Mouse (Mus musculus): ENCODE results near the gene Notch1. TPM values are rescaled to one million over a fixed set of nuclear protein-coding genes. Genes with fewer than 3 reads are reported as not detected.

Gene Notch1
- polyA plus RNA-seq, 1 experiment from 2014 or later: 20.8 TPM

DNA sequence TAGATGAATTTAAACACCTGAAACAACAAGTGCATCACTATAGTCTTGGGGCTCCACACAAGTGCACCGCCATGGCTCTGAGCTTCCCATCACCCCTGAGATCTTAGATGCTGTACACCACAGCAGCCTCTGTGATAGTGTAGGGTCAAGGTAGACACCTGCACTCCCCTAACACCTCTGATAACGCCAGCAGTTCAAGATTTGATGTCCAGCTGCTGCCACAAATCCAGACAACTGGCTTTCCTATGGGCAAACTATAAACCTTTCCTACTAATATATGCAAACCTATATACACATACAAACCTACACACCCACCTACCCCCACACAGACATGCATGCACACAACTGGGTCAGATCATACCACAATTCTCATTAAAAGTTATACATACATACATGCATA, 91.9 kb downstream of the Notch1 start:
- Histone ChIP-seq H3K4me1 (ENCODE audit: control insufficient read depth, insufficient read depth, low read length) (no peaks in the 10 kb centered on the region), H3K4me3 (ENCODE audit: low read depth, low read length) (no peak overlapping the region), H3K4me2 (ENCODE audit: low read depth, low read length) (no peak overlapping the region), H3K9ac (replicated peaks; ENCODE audit: low read depth, low read length) (no peak overlapping the region), H3K27me3 (ENCODE audit: control insufficient read depth, insufficient read depth, low read length) (no peaks in the 10 kb centered on the region), H3K36me3 (ENCODE audit: control insufficient read depth, insufficient read depth, low read length) (peaks cover 87% of the 10 kb centered on the region), H3K9me3 (ENCODE audit: control insufficient read depth, low read length) (no peaks in the 10 kb centered on the region), H3K27ac (ENCODE audit: low read depth, low read length) (no peak overlapping the region)
- WGBS: 98% methylated on average over 2 of the region's 2 CpGs
- ATAC-seq (ENCODE audit: low read depth): no peak

DNA sequence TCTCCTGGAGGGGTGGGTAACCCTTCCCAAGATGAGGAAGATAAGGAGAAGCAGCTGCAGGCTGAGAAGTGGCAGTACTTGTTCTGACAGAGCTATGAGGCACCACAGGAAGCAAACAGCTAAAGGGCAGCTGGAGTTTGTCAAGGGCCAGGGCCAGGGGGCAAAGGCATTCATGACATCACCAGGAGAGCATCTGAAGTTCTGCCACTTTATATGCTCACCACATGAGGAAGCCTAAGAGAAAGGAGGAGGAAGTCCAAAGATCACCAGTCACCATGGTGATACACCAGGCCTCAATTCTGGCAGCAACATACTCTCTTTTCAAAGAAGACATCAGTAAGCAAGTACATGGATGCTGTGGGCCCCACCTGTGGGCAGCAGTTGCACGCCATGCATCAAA, 93.4 kb downstream of the Notch1 start:
- Histone ChIP-seq H3K4me3 (ENCODE audit: low read depth, low read length) (no peak overlapping the region), H3K9ac (replicated peaks; ENCODE audit: low read depth, low read length) (no peak overlapping the region), H3K27me3 (ENCODE audit: control insufficient read depth, insufficient read depth, low read length) (no peaks in the 10 kb centered on the region), H3K4me1 (ENCODE audit: control insufficient read depth, insufficient read depth, low read length) (no peaks in the 10 kb centered on the region), H3K4me2 (ENCODE audit: low read depth, low read length) (no peak overlapping the region), H3K9me3 (ENCODE audit: control insufficient read depth, low read length) (no peaks in the 10 kb centered on the region), H3K27ac (ENCODE audit: low read depth, low read length) (no peak overlapping the region), H3K36me3 (ENCODE audit: control insufficient read depth, insufficient read depth, low read length) (peaks cover 81% of the 10 kb centered on the region)
- no peak for ATAC-seq (ENCODE audit: low read depth)
- 88% methylated on average over 1 of the region's 1 CpGs for WGBS

DNA sequence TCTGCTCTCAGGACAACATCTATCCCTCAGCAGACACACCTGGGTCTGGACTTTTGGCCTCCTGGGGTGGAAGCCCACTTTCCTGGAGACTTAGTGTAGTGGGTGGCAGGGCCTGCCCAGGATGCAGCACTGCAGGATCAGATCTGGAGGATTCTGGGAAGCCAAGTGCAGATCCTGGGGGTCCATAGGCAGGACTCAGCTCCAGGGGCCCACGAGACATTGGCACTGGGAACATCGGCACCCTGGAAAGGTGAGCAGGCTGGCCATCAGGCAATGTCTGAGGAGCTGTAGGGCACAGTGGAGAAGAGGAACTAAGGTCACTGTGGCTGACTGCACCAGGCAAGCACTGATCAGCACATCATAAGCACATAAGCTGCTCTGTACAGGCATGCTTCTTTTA, 94.5 kb downstream of the Notch1 start:
- WGBS: 95% methylated on average over 2 of the region's 2 CpGs

DNA sequence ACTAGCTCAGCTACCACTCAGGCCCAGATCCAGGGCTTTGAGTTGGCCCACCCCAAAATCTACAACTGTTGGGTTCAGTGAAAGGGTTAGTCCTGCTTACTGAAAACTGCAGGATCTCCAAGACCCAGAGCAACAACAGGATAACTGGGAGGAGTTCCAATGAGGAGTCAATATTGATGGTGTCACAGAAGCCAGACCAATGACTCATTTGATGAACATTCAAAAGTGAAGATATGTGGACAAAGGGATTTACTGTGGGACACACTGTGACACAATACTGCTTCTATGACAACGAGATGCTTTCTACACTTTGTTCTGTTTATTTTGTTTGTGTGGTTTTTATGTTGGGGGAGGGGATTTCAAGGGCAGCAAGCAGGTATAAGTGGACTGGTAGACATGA, 98.3 kb downstream of the Notch1 start:
- Histone ChIP-seq H3K27me3 (ENCODE audit: control insufficient read depth, insufficient read depth, low read length) (no peaks in the 10 kb centered on the region), H3K36me3 (ENCODE audit: control insufficient read depth, insufficient read depth, low read length) (peaks cover 78% of the 10 kb centered on the region), H3K4me3 (ENCODE audit: low read depth, low read length) (no peak overlapping the region), H3K9ac (replicated peaks; ENCODE audit: low read depth, low read length) (no peak overlapping the region), H3K4me2 (ENCODE audit: low read depth, low read length) (no peak overlapping the region), H3K4me1 (ENCODE audit: control insufficient read depth, insufficient read depth, low read length) (no peaks in the 10 kb centered on the region), H3K9me3 (ENCODE audit: control insufficient read depth, low read length) (no peaks in the 10 kb centered on the region), H3K27ac (ENCODE audit: low read depth, low read length) (no peak overlapping the region)
- no peak for ATAC-seq (ENCODE audit: low read depth)
- WGBS: 94% methylated on average over 1 of the region's 1 CpGs

More for the DNA sequence above, 94.5 kb downstream of the Notch1 start:
- peaks cover 83% of the 10 kb centered on the region for H3K36me3 ChIP-seq (ENCODE audit: control insufficient read depth, insufficient read depth, low read length)
- H3K9me3 ChIP-seq (ENCODE audit: control insufficient read depth, low read length): no peaks in the 10 kb centered on the region
- no peak for ATAC-seq (ENCODE audit: low read depth)
- H3K9ac ChIP-seq (replicated peaks; ENCODE audit: low read depth, low read length): no peak overlapping the region
- H3K27ac ChIP-seq (ENCODE audit: low read depth, low read length): no peak overlapping the region
- H3K4me1 ChIP-seq (ENCODE audit: control insufficient read depth, insufficient read depth, low read length): no peaks in the 10 kb centered on the region
- H3K4me2 ChIP-seq (ENCODE audit: low read depth, low read length): no peak overlapping the region
- no peak overlapping the region for H3K4me3 ChIP-seq (ENCODE audit: low read depth, low read length)
- no peaks in the 10 kb centered on the region for H3K27me3 ChIP-seq (ENCODE audit: control insufficient read depth, insufficient read depth, low read length)

DNA sequence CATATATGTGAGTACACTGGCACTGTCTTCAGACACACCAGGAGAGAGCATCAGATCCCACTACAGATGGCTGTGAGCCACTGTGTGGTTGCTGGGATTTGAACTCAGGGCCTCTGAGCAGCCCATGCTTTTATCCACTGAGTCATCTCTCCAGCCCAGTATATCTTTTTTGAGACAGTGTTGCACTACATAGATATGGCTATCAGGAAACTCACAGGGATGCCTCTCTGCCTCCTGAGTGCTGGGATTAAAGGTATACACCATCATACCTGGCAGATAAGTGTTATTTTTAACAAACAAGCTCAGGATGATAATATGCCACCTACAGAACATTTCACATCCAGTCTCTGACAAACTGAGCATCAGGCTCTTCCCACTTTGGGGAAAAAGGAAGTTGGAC, 99.4 kb downstream of the Notch1 start:
- H3K4me2 ChIP-seq (ENCODE audit: low read depth, low read length): no peak overlapping the region
- ATAC-seq (ENCODE audit: low read depth): no peak
- H3K4me1 ChIP-seq (ENCODE audit: control insufficient read depth, insufficient read depth, low read length): no peaks in the 10 kb centered on the region
- H3K27ac ChIP-seq (ENCODE audit: low read depth, low read length): no peak overlapping the region
- H3K4me3 ChIP-seq (ENCODE audit: low read depth, low read length): no peak overlapping the region
- H3K36me3 ChIP-seq (ENCODE audit: control insufficient read depth, insufficient read depth, low read length): peaks cover 78% of the 10 kb centered on the region
- no peak overlapping the region for H3K9ac ChIP-seq (replicated peaks; ENCODE audit: low read depth, low read length)
- H3K27me3 ChIP-seq (ENCODE audit: control insufficient read depth, insufficient read depth, low read length): no peaks in the 10 kb centered on the region
- H3K9me3 ChIP-seq (ENCODE audit: control insufficient read depth, low read length): no peaks in the 10 kb centered on the region

DNA sequence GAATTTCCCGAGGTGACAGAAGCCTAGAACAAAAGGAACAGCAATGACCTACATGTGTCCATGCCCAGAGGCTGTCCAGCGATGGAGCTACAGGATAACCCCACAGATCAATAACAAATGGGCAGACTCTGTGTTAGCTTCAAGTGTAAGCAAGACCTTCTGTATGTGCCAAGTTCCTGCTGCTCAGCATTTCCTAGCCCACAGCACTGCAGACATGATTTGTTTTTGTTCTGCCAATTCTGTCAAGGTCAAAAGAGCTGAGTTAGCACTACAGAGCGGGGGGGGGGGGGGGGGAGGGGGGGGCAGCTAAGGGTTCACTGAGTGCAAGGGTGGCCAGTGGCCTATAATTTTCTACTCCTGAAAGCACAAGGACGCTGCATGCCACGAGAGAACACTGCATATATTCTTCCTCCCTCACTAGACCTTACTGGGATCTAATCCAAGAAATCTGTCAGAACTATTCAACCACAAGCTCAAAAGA, 105.5 kb downstream of the Notch1 start:
- peaks cover 30% of the 10 kb centered on the region for H3K4me1 ChIP-seq (ENCODE audit: control insufficient read depth, insufficient read depth, low read length)
- H3K36me3 ChIP-seq (ENCODE audit: control insufficient read depth, insufficient read depth, low read length): peaks cover 42% of the 10 kb centered on the region
- ATAC-seq (ENCODE audit: low read depth): no peak
- no peak overlapping the region for H3K27ac ChIP-seq (ENCODE audit: low read depth, low read length)
- no peak overlapping the region for H3K4me2 ChIP-seq (ENCODE audit: low read depth, low read length)
- no peak overlapping the region for H3K4me3 ChIP-seq (ENCODE audit: low read depth, low read length)
- no peak overlapping the region for H3K9ac ChIP-seq (replicated peaks; ENCODE audit: low read depth, low read length)
- H3K9me3 ChIP-seq (ENCODE audit: control insufficient read depth, low read length): no peaks in the 10 kb centered on the region
- WGBS: 69% methylated on average over 5 of the region's 5 CpGs
- H3K27me3 ChIP-seq (ENCODE audit: control insufficient read depth, insufficient read depth, low read length): peaks cover 4% of the 10 kb centered on the region; the same call in 1 of the 2 replicates

DNA sequence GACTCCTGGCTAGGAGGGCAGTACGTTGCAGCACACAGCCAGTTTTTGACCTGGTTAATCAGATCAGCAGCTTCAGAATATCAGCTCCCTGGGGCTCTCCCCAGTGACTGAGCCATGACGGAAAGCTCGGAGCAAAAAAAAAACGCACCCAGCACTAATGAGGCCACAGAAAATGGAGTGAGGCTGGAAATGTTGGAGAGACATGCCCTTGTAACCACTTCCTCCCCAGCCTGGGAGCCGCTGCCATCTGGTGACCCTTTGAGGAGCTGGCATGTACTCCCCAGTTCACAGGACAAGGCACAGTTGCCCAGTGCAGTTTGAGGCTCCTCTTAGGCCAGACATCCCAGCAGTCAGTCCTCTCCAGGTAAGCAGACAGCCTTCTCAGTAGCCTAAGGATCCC, 106.4 kb downstream of the Notch1 start:
- Histone ChIP-seq H3K36me3 (ENCODE audit: control insufficient read depth, insufficient read depth, low read length) (peaks cover 33% of the 10 kb centered on the region), H3K4me1 (ENCODE audit: control insufficient read depth, insufficient read depth, low read length) (peaks cover 33% of the 10 kb centered on the region), H3K9ac (replicated peaks; ENCODE audit: low read depth, low read length) (no peak overlapping the region), H3K27me3 (ENCODE audit: control insufficient read depth, insufficient read depth, low read length) (peaks cover 4% of the 10 kb centered on the region; the same call in 1 of the 2 replicates), H3K27ac (ENCODE audit: low read depth, low read length) (no peak overlapping the region), H3K9me3 (ENCODE audit: control insufficient read depth, low read length) (no peaks in the 10 kb centered on the region), H3K4me3 (ENCODE audit: low read depth, low read length) (no peak overlapping the region), H3K4me2 (ENCODE audit: low read depth, low read length) (no peak overlapping the region)
- no peak for ATAC-seq (ENCODE audit: low read depth)
- 69% methylated on average over 5 of the region's 5 CpGs for WGBS

DNA sequence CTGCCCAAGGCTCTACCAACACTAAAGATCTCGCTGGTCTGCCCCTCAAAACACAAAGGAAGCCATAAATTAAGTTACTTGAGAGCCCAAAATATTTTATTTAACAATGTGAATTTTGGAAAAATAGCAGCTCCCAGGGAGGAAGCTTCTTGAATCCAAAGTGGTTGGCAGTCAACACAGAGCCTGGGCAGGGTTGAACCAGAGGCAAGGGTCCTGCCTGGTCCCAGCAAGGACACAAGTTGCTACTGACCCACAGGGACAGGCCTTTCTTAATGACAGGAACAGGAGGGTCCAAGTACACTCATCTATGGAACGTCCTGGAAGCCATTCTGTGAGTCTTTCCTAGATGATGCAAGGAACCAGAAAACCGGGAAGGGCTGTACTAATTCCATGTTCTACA, 107.1 kb downstream of the Notch1 start:
- peak; percentile 10; the same call in 1 of the 2 replicates for ATAC-seq (ENCODE audit: low read depth)
- H3K4me1 ChIP-seq (ENCODE audit: control insufficient read depth, insufficient read depth, low read length): peaks cover 33% of the 10 kb centered on the region
- H3K4me3 ChIP-seq (ENCODE audit: low read depth, low read length): peak overlapping the region; percentile 93
- H3K9me3 ChIP-seq (ENCODE audit: control insufficient read depth, low read length): no peaks in the 10 kb centered on the region
- peaks cover 4% of the 10 kb centered on the region; the same call in 1 of the 2 replicates for H3K27me3 ChIP-seq (ENCODE audit: control insufficient read depth, insufficient read depth, low read length)
- 56% methylated on average over 3 of the region's 3 CpGs for WGBS
- H3K4me2 ChIP-seq (ENCODE audit: low read depth, low read length): peak overlapping the region; percentile 98; the same call in 1 of the 2 replicates
- H3K36me3 ChIP-seq (ENCODE audit: control insufficient read depth, insufficient read depth, low read length): peaks cover 28% of the 10 kb centered on the region
- no peak overlapping the region for H3K27ac ChIP-seq (ENCODE audit: low read depth, low read length)
- peak overlapping the region; percentile 93 for H3K9ac ChIP-seq (replicated peaks; ENCODE audit: low read depth, low read length)

DNA sequence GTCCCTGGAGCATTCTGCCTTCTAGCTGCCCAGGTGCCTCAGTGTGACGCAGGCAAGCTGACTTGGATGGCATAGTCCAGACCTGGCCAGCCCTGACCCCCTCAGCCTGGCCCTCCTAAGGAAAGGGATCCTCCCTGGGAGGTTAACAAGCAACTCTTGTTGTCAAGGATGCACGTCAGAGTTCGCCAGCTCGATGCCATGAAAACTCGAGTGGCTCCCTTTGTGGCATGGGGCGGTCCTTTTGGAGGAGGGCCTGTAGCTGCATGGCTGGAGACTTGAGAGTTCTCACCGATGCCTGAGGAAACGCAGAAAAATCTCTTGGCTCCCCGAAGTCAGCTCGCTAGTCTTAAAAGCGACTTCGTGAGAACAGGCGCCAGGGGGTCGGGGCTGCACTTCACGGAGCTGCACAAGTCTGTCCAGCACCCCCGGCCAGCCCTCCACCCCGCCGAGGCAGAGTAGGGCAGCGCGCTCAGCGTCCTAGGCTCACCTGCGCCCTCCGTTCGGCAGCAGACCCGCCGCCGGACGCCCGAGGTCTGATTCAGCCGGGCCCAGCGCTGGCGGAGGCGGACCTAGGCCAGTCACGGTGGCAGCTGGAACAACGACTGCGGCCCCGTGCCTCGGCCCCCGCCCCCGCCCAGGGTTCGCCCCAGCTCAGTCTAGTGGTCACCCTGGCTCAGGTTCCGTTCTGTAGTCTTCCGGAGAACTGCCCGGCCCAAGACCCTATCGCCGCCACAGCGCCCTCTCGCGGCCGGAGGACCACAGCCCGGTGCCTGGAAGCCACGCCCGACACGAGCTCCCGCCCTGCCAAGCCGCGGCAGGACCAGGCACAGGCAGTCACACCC, 107.7 kb downstream of the Notch1 start, which contains the start of gene Inpp5e:
Inpp5e (minus strand) TSS at position 689 of the 842 bp plus-strand sequence.
- WGBS: under 1% methylated on average over 55 of the region's 57 CpGs
- peaks cover 33% of the 10 kb centered on the region for H3K4me1 ChIP-seq (ENCODE audit: control insufficient read depth, insufficient read depth, low read length)
- ATAC-seq (ENCODE audit: low read depth): peak; percentile 96
- H3K9ac ChIP-seq (replicated peaks; ENCODE audit: low read depth, low read length): peak within 1 kb of the TSS; percentile 93
- peak within 1 kb of the TSS; percentile 98 for H3K4me2 ChIP-seq (ENCODE audit: low read depth, low read length)
- no peaks in the 10 kb centered on the region for H3K9me3 ChIP-seq (ENCODE audit: control insufficient read depth, low read length)
- peaks cover 23% of the 10 kb centered on the region for H3K36me3 ChIP-seq (ENCODE audit: control insufficient read depth, insufficient read depth, low read length)
- H3K4me3 ChIP-seq (ENCODE audit: low read depth, low read length): peak within 1 kb of the TSS; percentile 93
- H3K27me3 ChIP-seq (ENCODE audit: control insufficient read depth, insufficient read depth, low read length): peaks cover 4% of the 10 kb centered on the region; the same call in 1 of the 2 replicates
- peak within 1 kb of the TSS; percentile 57 for H3K27ac ChIP-seq (ENCODE audit: low read depth, low read length)
